Mouse (Mus musculus): ENCODE results near the gene Tril. TPM values are rescaled to one million over a fixed set of nuclear protein-coding genes. Genes with fewer than 3 reads are reported as not detected.
A peak's percentile ranks its signal among the peaks of the same experiment; 100 is the strongest.

Gene Tril
- polyA plus RNA-seq, 1 experiment from 2014 or later: 12.3 TPM

GRCm38 (mm10) chr6:53804145-53804544, 16.5 kb downstream of the Tril start:
- H3K27me3 ChIP-seq: 0 out of 2 replicates have a peak, but pooled peaks cover 3% of the 10 kb centered on the region
- no peaks in the 10 kb centered on the region; the same call in 1 of the 2 replicates for H3K4me1 ChIP-seq (replicated peaks)
- H3K36me3 ChIP-seq: no peaks in the 10 kb centered on the region
- H3K27ac ChIP-seq: no peak overlapping the region
- no peak overlapping the region for H3K4me2 ChIP-seq (replicated peaks)
- ATAC-seq: no peak
- H3K9ac ChIP-seq (replicated peaks): no peak overlapping the region
- H3K4me3 ChIP-seq (replicated peaks): no peak overlapping the region
- WGBS: 83% methylated on average over 6 of the region's 6 CpGs
- no peaks in the 10 kb centered on the region for H3K9me3 ChIP-seq

GRCm38 (mm10) chr6:53803551-53803950, 17.1 kb downstream of the Tril start:
- Histone ChIP-seq H3K4me2 (replicated peaks) (no peak overlapping the region), H3K9ac (replicated peaks) (no peak overlapping the region), H3K36me3 (no peaks in the 10 kb centered on the region), H3K4me3 (replicated peaks) (no peak overlapping the region), H3K27ac (no peak overlapping the region), H3K9me3 (no peaks in the 10 kb centered on the region), H3K27me3 (0 out of 2 replicates have a peak, but pooled peaks cover 3% of the 10 kb centered on the region), H3K4me1 (replicated peaks) (no peaks in the 10 kb centered on the region; the same call in 1 of the 2 replicates)
- no peak for ATAC-seq
- 97% methylated on average over 4 of the region's 4 CpGs for WGBS

- no peak for ATAC-seq
- Histone ChIP-seq H3K4me3 (replicated peaks) (no peak overlapping the region), H3K4me1 (replicated peaks) (no peaks in the 10 kb centered on the region; the same call in 1 of the 2 replicates), H3K27ac (no peak overlapping the region), H3K9ac (replicated peaks) (no peak overlapping the region), H3K4me2 (replicated peaks) (no peak overlapping the region), H3K36me3 (no peaks in the 10 kb centered on the region), H3K9me3 (no peaks in the 10 kb centered on the region), H3K27me3 (0 out of 2 replicates have a peak, but pooled peaks cover 3% of the 10 kb centered on the region)
- 72% methylated on average over 5 of the region's 5 CpGs for WGBS
Measured at GRCm38 (mm10) chr6:53801893-53802286, 18.7 kb downstream of the Tril start.

- Histone ChIP-seq H3K36me3 (no peaks in the 10 kb centered on the region), H3K27me3 (0 out of 2 replicates have a peak, but pooled peaks cover 3% of the 10 kb centered on the region), H3K9ac (replicated peaks) (no peak overlapping the region), H3K4me1 (replicated peaks) (no peaks in the 10 kb centered on the region; the same call in 1 of the 2 replicates), H3K4me2 (replicated peaks) (no peak overlapping the region), H3K4me3 (replicated peaks) (no peak overlapping the region), H3K27ac (no peak overlapping the region), H3K9me3 (no peaks in the 10 kb centered on the region)
- ATAC-seq: no peak
- WGBS: 70% methylated on average over 4 of the region's 4 CpGs
Measured at GRCm38 (mm10) chr6:53801269-53801892, 19.2 kb downstream of the Tril start.

DNA sequence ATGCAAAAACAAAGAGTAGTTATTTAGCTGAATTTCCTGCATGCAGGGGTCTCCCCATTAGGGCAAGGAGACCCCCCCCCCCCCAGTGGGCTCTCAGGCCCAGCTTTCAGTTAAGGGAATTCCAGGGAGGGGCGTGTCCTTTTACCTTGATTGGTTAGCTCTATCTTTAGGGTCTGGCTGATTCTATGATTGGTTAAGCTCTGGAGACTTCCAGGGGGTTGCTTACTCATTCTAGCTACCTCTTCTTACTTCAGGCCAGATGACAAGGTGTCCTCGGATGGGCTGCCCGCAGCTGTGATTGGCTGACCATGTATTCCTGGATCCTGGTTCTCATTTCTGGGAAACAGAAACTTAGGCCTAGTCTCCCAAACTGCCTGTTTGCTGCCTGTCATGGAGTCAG, 21.8 kb downstream of the Tril start:
- H3K9me3 ChIP-seq: no peaks in the 10 kb centered on the region
- H3K36me3 ChIP-seq: no peaks in the 10 kb centered on the region
- no peak overlapping the region for H3K27ac ChIP-seq
- no peak overlapping the region for H3K4me3 ChIP-seq (replicated peaks)
- no peak overlapping the region for H3K4me2 ChIP-seq (replicated peaks)
- H3K4me1 ChIP-seq (replicated peaks): peaks cover 9% of the 10 kb centered on the region; the same call in 1 of the 2 replicates
- WGBS: 83% methylated on average over 3 of the region's 3 CpGs
- ATAC-seq: no peak
- peaks cover 13% of the 10 kb centered on the region for H3K27me3 ChIP-seq
- no peak overlapping the region for H3K9ac ChIP-seq (replicated peaks)

GRCm38 (mm10) chr6:53796835-53797234, 23.8 kb downstream of the Tril start:
- H3K27me3 ChIP-seq: peaks cover 13% of the 10 kb centered on the region
- ATAC-seq: no peak
- H3K9ac ChIP-seq (replicated peaks): no peak overlapping the region
- no peak overlapping the region for H3K4me2 ChIP-seq (replicated peaks)
- peaks cover 9% of the 10 kb centered on the region; the same call in 1 of the 2 replicates for H3K4me1 ChIP-seq (replicated peaks)
- H3K27ac ChIP-seq: no peak overlapping the region
- no peaks in the 10 kb centered on the region for H3K36me3 ChIP-seq
- WGBS: 53% methylated on average over 3 of the region's 3 CpGs
- H3K9me3 ChIP-seq: no peaks in the 10 kb centered on the region
- H3K4me3 ChIP-seq (replicated peaks): no peak overlapping the region

- Histone ChIP-seq H3K4me1 (replicated peaks) (peaks cover 9% of the 10 kb centered on the region; the same call in 1 of the 2 replicates), H3K36me3 (no peaks in the 10 kb centered on the region), H3K4me3 (replicated peaks) (no peak overlapping the region), H3K27me3 (peaks cover 11% of the 10 kb centered on the region), H3K27ac (no peak overlapping the region), H3K4me2 (replicated peaks) (no peak overlapping the region), H3K9ac (replicated peaks) (no peak overlapping the region), H3K9me3 (no peaks in the 10 kb centered on the region)
- ATAC-seq: no peak
- WGBS: 13% methylated on average over 5 of the region's 5 CpGs
Measured at GRCm38 (mm10) chr6:53795788-53796187, 24.8 kb downstream of the Tril start.

GRCm38 (mm10) chr6:53795078-53795477, 25.6 kb downstream of the Tril start:
- Histone ChIP-seq H3K27me3 (peaks cover 11% of the 10 kb centered on the region), H3K27ac (no peak overlapping the region), H3K9me3 (no peaks in the 10 kb centered on the region), H3K4me3 (replicated peaks) (no peak overlapping the region), H3K4me2 (replicated peaks) (peak overlapping the region; percentile 33; the same call in 1 of the 2 replicates), H3K9ac (replicated peaks) (no peak overlapping the region), H3K36me3 (no peaks in the 10 kb centered on the region), H3K4me1 (replicated peaks) (peaks cover 9% of the 10 kb centered on the region; the same call in 1 of the 2 replicates)
- WGBS: 46% methylated on average over 11 of the region's 11 CpGs
- ATAC-seq: 0 out of 2 replicates have a peak, but pooled peaks have one; percentile 56

DNA sequence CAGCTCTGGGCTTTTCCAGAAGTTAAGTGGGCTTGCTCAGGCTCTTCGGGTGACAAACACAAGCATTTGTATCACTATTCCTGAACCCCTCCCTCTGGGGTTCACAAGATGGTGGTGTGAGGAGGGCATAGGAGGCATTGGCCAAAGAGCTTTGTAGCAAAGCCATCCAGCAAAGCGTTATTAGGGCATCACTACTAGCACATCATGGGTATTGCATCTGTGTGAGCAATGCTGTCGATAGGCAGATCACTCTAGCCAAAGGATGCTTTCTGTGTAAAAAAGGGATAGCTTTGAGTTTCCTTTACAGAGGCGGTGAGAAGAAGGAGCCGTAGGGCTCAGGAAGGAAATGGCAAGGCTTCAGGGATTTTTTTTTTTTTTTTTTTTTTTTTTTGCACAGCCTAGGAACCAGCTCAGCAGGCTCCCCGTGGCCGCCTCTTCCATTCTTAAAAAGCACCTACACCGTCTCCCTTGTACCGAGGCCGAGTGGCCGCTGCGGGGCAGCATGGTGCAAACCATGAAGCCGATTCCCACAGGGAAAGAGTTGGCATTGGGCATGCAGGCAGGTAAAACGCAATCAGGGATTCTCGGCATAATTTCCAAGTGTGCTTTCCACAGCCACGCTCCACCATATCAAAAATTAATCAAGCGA, 26.2 kb downstream of the Tril start:
- Histone ChIP-seq H3K9me3 (no peaks in the 10 kb centered on the region), H3K27ac (no peak overlapping the region), H3K27me3 (peaks cover 11% of the 10 kb centered on the region), H3K4me2 (replicated peaks) (peak overlapping the region; percentile 33; the same call in 1 of the 2 replicates), H3K4me1 (replicated peaks) (peaks cover 9% of the 10 kb centered on the region; the same call in 1 of the 2 replicates), H3K36me3 (no peaks in the 10 kb centered on the region), H3K4me3 (replicated peaks) (no peak overlapping the region), H3K9ac (replicated peaks) (no peak overlapping the region)
- peak; percentile 67 for ATAC-seq
- 14% methylated on average over 17 of the region's 17 CpGs for WGBS

GRCm38 (mm10) chr6:53782880-53783539, 37.6 kb downstream of the Tril start:
- Histone ChIP-seq H3K4me2 (replicated peaks) (no peak overlapping the region), H3K27me3 (0 out of 2 replicates have a peak, but pooled peaks cover 15% of the 10 kb centered on the region), H3K9me3 (no peaks in the 10 kb centered on the region), H3K36me3 (no peaks in the 10 kb centered on the region), H3K4me3 (replicated peaks) (no peak overlapping the region), H3K9ac (replicated peaks) (no peak overlapping the region), H3K27ac (no peak overlapping the region), H3K4me1 (replicated peaks) (no peaks in the 10 kb centered on the region)
- WGBS: 45% methylated on average over 16 of the region's 16 CpGs
- 0 out of 2 replicates have a peak, but pooled peaks have one; percentile 40 for ATAC-seq

DNA sequence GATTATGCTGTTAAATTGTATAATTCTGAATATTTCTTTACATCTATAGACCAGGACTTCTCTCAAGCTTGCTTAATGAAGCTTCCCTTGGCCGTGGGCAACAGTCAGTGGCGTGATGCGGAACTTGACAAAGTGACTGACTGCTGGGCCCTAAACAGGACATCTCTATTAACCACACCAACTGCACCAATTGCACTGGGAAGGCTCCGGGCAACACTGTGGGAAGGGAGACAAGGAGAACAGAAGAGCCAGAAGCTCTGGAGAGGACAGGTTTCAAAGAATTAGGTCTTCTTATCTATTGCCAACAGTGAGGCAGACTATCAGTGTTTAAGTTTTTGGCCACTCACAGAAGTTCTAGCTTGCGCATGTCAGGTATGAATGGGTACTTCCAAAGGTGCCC, 38.4 kb downstream of the Tril start:
- Histone ChIP-seq H3K27me3 (0 out of 2 replicates have a peak, but pooled peaks cover 15% of the 10 kb centered on the region), H3K9ac (replicated peaks) (no peak overlapping the region), H3K4me2 (replicated peaks) (no peak overlapping the region), H3K4me3 (replicated peaks) (no peak overlapping the region), H3K4me1 (replicated peaks) (no peaks in the 10 kb centered on the region), H3K9me3 (no peaks in the 10 kb centered on the region), H3K36me3 (no peaks in the 10 kb centered on the region), H3K27ac (no peak overlapping the region)
- no peak for ATAC-seq
- 81% methylated on average over 5 of the region's 5 CpGs for WGBS

DNA sequence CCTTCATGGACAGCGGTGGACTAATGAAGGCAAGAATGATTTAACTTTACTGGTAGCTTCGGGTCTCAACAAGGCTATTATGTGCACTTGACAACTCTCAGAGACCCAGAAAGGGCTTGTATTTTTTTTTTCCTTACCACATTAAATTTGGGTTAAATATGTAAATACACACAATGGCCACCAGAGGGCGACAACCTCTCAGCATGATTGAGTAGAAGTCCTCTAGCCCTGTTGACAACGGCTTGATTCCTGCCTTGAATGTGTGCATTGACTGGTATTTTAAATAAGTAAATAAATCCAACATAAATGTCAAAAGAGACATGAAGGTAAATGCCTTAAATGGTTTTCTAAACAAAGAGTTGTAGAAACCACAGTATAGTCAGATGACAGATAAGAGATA, 39.5 kb downstream of the Tril start:
- Histone ChIP-seq H3K9me3 (no peaks in the 10 kb centered on the region), H3K27me3 (0 out of 2 replicates have a peak, but pooled peaks cover 15% of the 10 kb centered on the region), H3K36me3 (no peaks in the 10 kb centered on the region), H3K4me2 (replicated peaks) (no peak overlapping the region), H3K4me3 (replicated peaks) (no peak overlapping the region), H3K4me1 (replicated peaks) (no peaks in the 10 kb centered on the region), H3K9ac (replicated peaks) (no peak overlapping the region), H3K27ac (no peak overlapping the region)
- 13% methylated on average over 4 of the region's 4 CpGs for WGBS
- 0 out of 2 replicates have a peak, but pooled peaks have one; percentile 37 for ATAC-seq

Data from midbrain, embryonic 13.5 days (tissue).